8 mouse cellular contexts compared by ENCODE assay signal in genomic region chr3:27862821-27863740, GRCm38 (mm10). TPM values are rescaled to one million over a fixed set of nuclear protein-coding genes. Genes with fewer than 3 reads are reported as not detected.
DNase-seq lines count a peak whose midpoint lies in the region; ATAC-seq and TF ChIP-seq lines count a peak whose summit lies in the region.

No protein-coding gene starts in this region.

- peak; percentile 82 for ATAC-seq in granulocyte monocyte progenitor cell, adult 5-6 weeks (replicated peaks; ENCODE audit: poor library complexity, severe bottlenecking)
- ATAC-seq in intestine, postnatal 0 days: peak; percentile 90

- no peaks in the 10 kb centered on the region for H3K36me3 ChIP-seq in embryonic facial prominence, embryonic 10.5 days (replicated peaks)
- no peaks in the 10 kb centered on the region for H3K36me3 ChIP-seq in intestine, postnatal 0 days (ENCODE audit: control insufficient read depth, insufficient read depth)
- no peaks in the 10 kb centered on the region for H3K36me3 ChIP-seq in megakaryocyte, embryonic 14.5 days (replicated peaks; ENCODE audit: low read length)

- H3K27ac ChIP-seq in embryonic facial prominence, embryonic 10.5 days (replicated peaks): peak overlapping the region; percentile 84
- peak overlapping the region; percentile 82 for H3K27ac ChIP-seq in intestine, postnatal 0 days (ENCODE audit: low read depth, low read length)

- H3K9me3 ChIP-seq in embryonic facial prominence, embryonic 10.5 days: no peaks in the 10 kb centered on the region
- H3K9me3 ChIP-seq in intestine, postnatal 0 days (ENCODE audit: control insufficient read depth): no peaks in the 10 kb centered on the region
- H3K9me3 ChIP-seq in megakaryocyte, embryonic 14.5 days: no peaks in the 10 kb centered on the region

- 5% methylated on average over 16 of the region's 16 CpGs for WGBS in embryonic facial prominence, embryonic 10.5 days
- WGBS in intestine, postnatal 0 days: 2% methylated on average over 16 of the region's 16 CpGs

- TF ChIP-seq CTCF in intestine, postnatal 0 days (IDR thresholded peaks at IDR 0.05; ENCODE audit: low read depth): peak; percentile 68

- peak overlapping the region; percentile 18; the same call in 1 of the 2 replicates for H3K9ac ChIP-seq in intestine, postnatal 0 days (ENCODE audit: low read depth, low read length)

- H3K4me1 ChIP-seq in embryonic facial prominence, embryonic 10.5 days: peaks cover 57% of the 10 kb centered on the region
- peaks cover 15% of the 10 kb centered on the region for H3K4me1 ChIP-seq in intestine, postnatal 0 days (replicated peaks; ENCODE audit: control insufficient read depth, insufficient read depth, low read length)
- no peaks in the 10 kb centered on the region for H3K4me1 ChIP-seq in megakaryocyte, embryonic 14.5 days

- intact Hi-C loops in left cerebral cortex, postnatal 14 days (cut with DNase I): loop anchor here (5.0 to 10.0 kb wide), 4 partner anchors 81 to 388 kb away; partner anchors contain the start of gene Fndc3b

- H3K4me2 ChIP-seq in intestine, postnatal 0 days (replicated peaks; ENCODE audit: low read depth): peak overlapping the region; percentile 61

- no peaks in the 10 kb centered on the region for H3K27me3 ChIP-seq in embryonic facial prominence, embryonic 10.5 days (replicated peaks; ENCODE audit: low read depth, poor library complexity, severe bottlenecking)
- H3K27me3 ChIP-seq in intestine, postnatal 0 days (replicated peaks; ENCODE audit: control insufficient read depth, insufficient read depth, low read length): no peaks in the 10 kb centered on the region
- H3K27me3 ChIP-seq in megakaryocyte, embryonic 14.5 days (replicated peaks): peaks cover 19% of the 10 kb centered on the region

- peak; percentile 86 for DNase-seq in adrenal gland, adult 2 months
- DNase-seq in embryonic facial prominence, embryonic 10.5 days (ENCODE audit: low spot score): peak; percentile 81
- peak; percentile 65 to 83 for DNase-seq in left cerebral cortex, postnatal 14 days (ENCODE audit: low spot score in 2 of 2)
- DNase-seq in right cerebral cortex, postnatal 4 days: peak; percentile 35
- DNase-seq in B cell, adult 2 months: no peak

- H3K4me3 ChIP-seq in embryonic facial prominence, embryonic 10.5 days: peak overlapping the region; percentile 49
- peak overlapping the region; percentile 22 for H3K4me3 ChIP-seq in intestine, postnatal 0 days (ENCODE audit: low read depth, low read length)
- peak overlapping the region; percentile 50 for H3K4me3 ChIP-seq in megakaryocyte, embryonic 14.5 days (replicated peaks)

RNA-seq across cellular contexts. Expression of gene Tmem212, which starts 33.1 kb away (rescaled TPM):
- not detected for total RNA-seq in adrenal gland, adult 2 months (2021)
- polyA plus RNA-seq in adrenal gland, adult 2 months (2012; rRNA removed): not detected in 2 replicates
- not detected in 2 replicates for polyA plus RNA-seq in embryonic facial prominence, embryonic 10.5 days (2016; fragmentation: Nextera tagmentation; extraction: Ambion mirVana)
- total RNA-seq in granulocyte monocyte progenitor cell, adult 5-6 weeks (2014; fragmentation: Nextera tagmentation): not detected in 2 replicates
- total RNA-seq in granulocyte monocyte progenitor cell, adult 5-6 weeks (2017): not detected in 2 replicates
- 0.29 TPM in 1 of 2 replicates, not detected in the other for polyA plus RNA-seq in intestine, postnatal 0 days (2015; fragmentation: Nextera tagmentation; extraction: Ambion mirVana)
- under 1 TPM in 1 of 2 experiments, not detected in 1; 0.68 TPM for total RNA-seq in left cerebral cortex, postnatal 14 days (2021)
- polyA plus RNA-seq in megakaryocyte, embryonic 14.5 days (2012; ENCODE audit: insufficient read depth, low replicate concordance): not detected in 2 replicates

Comparison
In these comparisons a context has a peak if more than half of its experiments do, and no peak if none do; other contexts are left out.
1. DNase-seq: peak in adrenal gland, adult 2 months (single experiment), embryonic facial prominence, embryonic 10.5 days (single experiment), left cerebral cortex, postnatal 14 days (2 of 2) and right cerebral cortex, postnatal 4 days (single experiment); none in B cell, adult 2 months (0 of 2).
2. Peak in every context shown above with its lines, with median percentiles within 50 percentile points of each other: H3K4me3 ChIP-seq.